Mouse (Mus musculus): ENCODE data around the gene Ramac.

GRCm38 (mm10) chr7:81719216-81719661 is 43.5 kb upstream of the Ramac start:
- no peak for TF ChIP-seq CTCF (IDR thresholded peaks at IDR 0.05)
- TF ChIP-seq POLR2A (IDR thresholded peaks at IDR 0.05; ENCODE audit: insufficient read depth, low read depth, low read length): no peak
- TF ChIP-seq EP300 (IDR thresholded peaks at IDR 0.05; ENCODE audit: insufficient read depth, low read depth, low read length): no peak

All from heart, adult 2 months (tissue).